8 mouse cellular contexts compared by ENCODE assay signal in genomic region chr10:78160369-78161095, GRCm38 (mm10). TPM values are rescaled to one million over a fixed set of nuclear protein-coding genes. Genes with fewer than 3 reads are reported as not detected.
DNase-seq lines count a peak whose midpoint lies in the region; ATAC-seq lines count a peak whose summit lies in the region.

No protein-coding gene starts in this region.

- no peak overlapping the region for H3K4me2 ChIP-seq in embryonic facial prominence, embryonic 11.5 days (ENCODE audit: low read depth, low read length)
- no peak overlapping the region for H3K4me2 ChIP-seq in neural tube, embryonic 12.5 days (replicated peaks)

- H3K9me3 ChIP-seq in embryonic facial prominence, embryonic 11.5 days (replicated peaks; ENCODE audit: control insufficient read depth, low read length), result no peaks in the 10 kb centered on the region
- no peaks in the 10 kb centered on the region for H3K9me3 ChIP-seq in embryonic facial prominence, embryonic 10.5 days
- no peaks in the 10 kb centered on the region for H3K9me3 ChIP-seq in neural tube, embryonic 12.5 days
- no peaks in the 10 kb centered on the region for H3K9me3 ChIP-seq in megakaryocyte, embryonic 14.5 days

- H3K27ac ChIP-seq in embryonic facial prominence, embryonic 11.5 days (replicated peaks; ENCODE audit: low read depth, low read length), result no peak overlapping the region
- H3K27ac ChIP-seq in embryonic facial prominence, embryonic 10.5 days (replicated peaks), result no peak overlapping the region
- no peak overlapping the region for H3K27ac ChIP-seq in neural tube, embryonic 12.5 days

- H3K4me3 ChIP-seq in embryonic facial prominence, embryonic 11.5 days (ENCODE audit: low read depth, low read length), result no peak overlapping the region
- no peak overlapping the region for H3K4me3 ChIP-seq in embryonic facial prominence, embryonic 10.5 days
- no peak overlapping the region for H3K4me3 ChIP-seq in neural tube, embryonic 12.5 days
- H3K4me3 ChIP-seq in megakaryocyte, embryonic 14.5 days (replicated peaks), result peak overlapping the region; percentile 81

- no peak for DNase-seq in embryonic facial prominence, embryonic 11.5 days (ENCODE audit: low spot score)
- DNase-seq in embryonic facial prominence, embryonic 10.5 days (ENCODE audit: low spot score), result no peak
- DNase-seq in neural tube, embryonic 10.5 days (ENCODE audit: extremely low spot score, low spot score), result no peak
- DNase-seq in thymus, postnatal 25 days, result peak; percentile 76
- DNase-seq in gastrocnemius, postnatal 10 days, result no peak
- no peak for DNase-seq in kidney, adult 9 months

- WGBS in embryonic facial prominence, embryonic 11.5 days, result 89% methylated on average over 16 of the region's 16 CpGs
- 85% methylated on average over 16 of the region's 16 CpGs for WGBS in embryonic facial prominence, embryonic 10.5 days
- 89% methylated on average over 16 of the region's 16 CpGs for WGBS in neural tube, embryonic 12.5 days

- H3K36me3 ChIP-seq in embryonic facial prominence, embryonic 11.5 days (replicated peaks; ENCODE audit: control insufficient read depth, insufficient read depth, low read depth, low read length), result no peaks in the 10 kb centered on the region; the same call in none of the 2 replicates
- peaks cover 48% of the 10 kb centered on the region for H3K36me3 ChIP-seq in embryonic facial prominence, embryonic 10.5 days (replicated peaks)
- H3K36me3 ChIP-seq in neural tube, embryonic 12.5 days, result peaks cover 40% of the 10 kb centered on the region
- peaks cover 55% of the 10 kb centered on the region for H3K36me3 ChIP-seq in megakaryocyte, embryonic 14.5 days (replicated peaks; ENCODE audit: low read length)

- no peaks in the 10 kb centered on the region for H3K27me3 ChIP-seq in embryonic facial prominence, embryonic 11.5 days (ENCODE audit: control insufficient read depth, insufficient read depth, low read length)
- H3K27me3 ChIP-seq in embryonic facial prominence, embryonic 10.5 days (replicated peaks; ENCODE audit: low read depth, poor library complexity, severe bottlenecking), result no peaks in the 10 kb centered on the region
- no peaks in the 10 kb centered on the region for H3K27me3 ChIP-seq in neural tube, embryonic 12.5 days (replicated peaks)
- peaks cover 9% of the 10 kb centered on the region for H3K27me3 ChIP-seq in megakaryocyte, embryonic 14.5 days (replicated peaks)

- no peaks in the 10 kb centered on the region for H3K4me1 ChIP-seq in embryonic facial prominence, embryonic 11.5 days (ENCODE audit: control insufficient read depth, insufficient read depth, low read length)
- peaks cover 9% of the 10 kb centered on the region for H3K4me1 ChIP-seq in embryonic facial prominence, embryonic 10.5 days
- H3K4me1 ChIP-seq in neural tube, embryonic 12.5 days, result peaks cover 6% of the 10 kb centered on the region
- H3K4me1 ChIP-seq in megakaryocyte, embryonic 14.5 days, result peaks cover 47% of the 10 kb centered on the region

- 0 out of 2 replicates have a peak, but pooled peaks have one; percentile 8 for ATAC-seq in embryonic facial prominence, embryonic 11.5 days (replicated peaks; ENCODE audit: insufficient number of reproducible peaks, low FRiP score, low TSS enrichment, low read depth)
- peak; percentile 6; the same call in 1 of the 2 replicates for ATAC-seq in neural tube, embryonic 12.5 days (ENCODE audit: low FRiP score, low read depth)

- no peak overlapping the region for H3K9ac ChIP-seq in embryonic facial prominence, embryonic 11.5 days (replicated peaks; ENCODE audit: low read length)
- no peak overlapping the region for H3K9ac ChIP-seq in neural tube, embryonic 12.5 days

RNA-seq across cellular contexts. Expression of gene D10Jhu81e, which starts 9.1 kb away (rescaled TPM):
- 22.7 and 25.3 TPM in 2 replicates for polyA plus RNA-seq in embryonic facial prominence, embryonic 11.5 days (2014; fragmentation: Nextera tagmentation; extraction: Ambion mirVana)
- 17.0 and 17.6 TPM in 2 replicates for polyA plus RNA-seq in embryonic facial prominence, embryonic 10.5 days (2016; fragmentation: Nextera tagmentation; extraction: Ambion mirVana)
- polyA plus RNA-seq in neural tube, embryonic 12.5 days (2016; fragmentation: Nextera tagmentation; extraction: Ambion mirVana), result 19.0 and 23.7 TPM in 2 replicates
- polyA plus RNA-seq in megakaryocyte, embryonic 14.5 days (2012; ENCODE audit: insufficient read depth, low replicate concordance), result 44.9 and 59.7 TPM in 2 replicates
- 100 to 1,000 TPM; 119 to 143 TPM for total RNA-seq in gastrocnemius, postnatal 10 days (2021)

RNA-seq across cellular contexts. Expression of gene Pwp2, which starts 24.4 kb away (rescaled TPM):
- 20.0 and 21.6 TPM in 2 replicates for polyA plus RNA-seq in embryonic facial prominence, embryonic 11.5 days (2014; fragmentation: Nextera tagmentation; extraction: Ambion mirVana)
- 32.1 and 35.3 TPM in 2 replicates for polyA plus RNA-seq in embryonic facial prominence, embryonic 10.5 days (2016; fragmentation: Nextera tagmentation; extraction: Ambion mirVana)
- 21.6 and 22.2 TPM in 2 replicates for polyA plus RNA-seq in neural tube, embryonic 12.5 days (2016; fragmentation: Nextera tagmentation; extraction: Ambion mirVana)
- 1.3 and 2.9 TPM in 2 replicates for polyA plus RNA-seq in megakaryocyte, embryonic 14.5 days (2012; ENCODE audit: insufficient read depth, low replicate concordance)
- total RNA-seq in gastrocnemius, postnatal 10 days (2021), result 1 to 10 TPM; 8.6 to 8.8 TPM
